Mouse (Mus musculus): Measurements from ENCODE around the gene Slc35a5. TPM values are rescaled to one million over a fixed set of nuclear protein-coding genes. Genes with fewer than 3 reads are reported as not detected.

The Slc35a5 gene
- polyA plus RNA-seq (2012; rRNA removed) = 11.2 and 14.8 TPM in 2 replicates
- 16.0 and 18.8 TPM in 2 replicates for polyA plus RNA-seq (2014; fragmentation: Nextera tagmentation; extraction: Ambion mirVana)

- peaks cover 7% of the 10 kb centered on the region for H3K4me1 ChIP-seq (ENCODE audit: control insufficient read depth, insufficient read depth, low read length)
- WGBS = 1% methylated on average over 42 of the region's 64 CpGs
- H3K27ac ChIP-seq (replicated peaks; ENCODE audit: low read depth, low read length) = peak within 1 kb of the TSS; percentile 89
- DNase-seq (ENCODE audit: low spot score) = peak; percentile 98
- ATAC-seq (ENCODE audit: low FRiP score, low read depth) = peak; percentile 98
- H3K36me3 ChIP-seq (ENCODE audit: control insufficient read depth, insufficient read depth, low read length) = 0 out of 2 replicates have a peak, but pooled peaks cover 6% of the 10 kb centered on the region
- H3K9ac ChIP-seq (ENCODE audit: low read depth, low read length, severe bottlenecking) = peak within 1 kb of the TSS; percentile 90
- peak within 1 kb of the TSS; percentile 92 for H3K4me3 ChIP-seq (replicated peaks; ENCODE audit: low read length)
- peak within 1 kb of the TSS; percentile 76 for H3K4me2 ChIP-seq (replicated peaks; ENCODE audit: low read depth, low read length, severe bottlenecking)
- TF ChIP-seq POLR2A (IDR thresholded peaks at IDR 0.05; ENCODE audit: borderline replicate concordance, extremely low read depth, insufficient read depth, insufficient read length) = 0 out of 2 replicates have a peak, but pooled peaks have one; percentile 37
- H3K9me3 ChIP-seq (ENCODE audit: control insufficient read depth, low read length) = no peaks in the 10 kb centered on the region
- H3K27me3 ChIP-seq (ENCODE audit: control insufficient read depth, insufficient read depth, low read length) = no peaks in the 10 kb centered on the region
These were observed at the start of gene Slc35a5, which contains the start of gene Atg3 for GRCm38 (mm10) chr16:45158522-45159388. Gene Slc35a5, minus strand, starts transcription at chr16:45158706. Gene Atg3, plus strand, starts transcription at chr16:45158785.

- Histone ChIP-seq H3K4me3 (replicated peaks; ENCODE audit: low read length) (no peak overlapping the region), H3K27ac (replicated peaks; ENCODE audit: low read depth, low read length) (no peak overlapping the region), H3K36me3 (ENCODE audit: control insufficient read depth, insufficient read depth, low read length) (no peaks in the 10 kb centered on the region), H3K9ac (ENCODE audit: low read depth, low read length, severe bottlenecking) (no peak overlapping the region), H3K27me3 (ENCODE audit: control insufficient read depth, insufficient read depth, low read length) (no peaks in the 10 kb centered on the region), H3K4me2 (replicated peaks; ENCODE audit: low read depth, low read length, severe bottlenecking) (no peak overlapping the region), H3K9me3 (ENCODE audit: control insufficient read depth, low read length) (no peaks in the 10 kb centered on the region), H3K4me1 (ENCODE audit: control insufficient read depth, insufficient read depth, low read length) (no peaks in the 10 kb centered on the region)
- 86% methylated on average over 12 of the region's 12 CpGs for WGBS
- DNase-seq (ENCODE audit: low spot score) (no peak), ATAC-seq (ENCODE audit: low FRiP score, low read depth) (no peak)
- no peak for TF ChIP-seq POLR2A (IDR thresholded peaks at IDR 0.05; ENCODE audit: borderline replicate concordance, extremely low read depth, insufficient read depth, insufficient read length)
These were observed 46.6 kb upstream of the Slc35a5 start for GRCm38 (mm10) chr16:45204859-45205670.

GRCm38 (mm10) chr16:45204438-45204837 is 45.9 kb upstream of the Slc35a5 start:
- H3K4me1 ChIP-seq (ENCODE audit: control insufficient read depth, insufficient read depth, low read length) = no peaks in the 10 kb centered on the region
- H3K4me2 ChIP-seq (replicated peaks; ENCODE audit: low read depth, low read length, severe bottlenecking) = no peak overlapping the region
- no peaks in the 10 kb centered on the region for H3K27me3 ChIP-seq (ENCODE audit: control insufficient read depth, insufficient read depth, low read length)
- 78% methylated on average over 4 of the region's 4 CpGs for WGBS
- ATAC-seq (ENCODE audit: low FRiP score, low read depth) = no peak
- no peak for DNase-seq (ENCODE audit: low spot score)
- no peak for TF ChIP-seq POLR2A (IDR thresholded peaks at IDR 0.05; ENCODE audit: borderline replicate concordance, extremely low read depth, insufficient read depth, insufficient read length)
- no peak overlapping the region for H3K4me3 ChIP-seq (replicated peaks; ENCODE audit: low read length)
- no peaks in the 10 kb centered on the region for H3K9me3 ChIP-seq (ENCODE audit: control insufficient read depth, low read length)
- no peaks in the 10 kb centered on the region for H3K36me3 ChIP-seq (ENCODE audit: control insufficient read depth, insufficient read depth, low read length)
- no peak overlapping the region for H3K9ac ChIP-seq (ENCODE audit: low read depth, low read length, severe bottlenecking)
- H3K27ac ChIP-seq (replicated peaks; ENCODE audit: low read depth, low read length) = no peak overlapping the region

- Histone ChIP-seq H3K27ac (replicated peaks; ENCODE audit: low read depth, low read length) (no peak overlapping the region), H3K36me3 (ENCODE audit: control insufficient read depth, insufficient read depth, low read length) (no peaks in the 10 kb centered on the region), H3K4me1 (ENCODE audit: control insufficient read depth, insufficient read depth, low read length) (no peaks in the 10 kb centered on the region), H3K9ac (ENCODE audit: low read depth, low read length, severe bottlenecking) (no peak overlapping the region), H3K4me2 (replicated peaks; ENCODE audit: low read depth, low read length, severe bottlenecking) (no peak overlapping the region), H3K9me3 (ENCODE audit: control insufficient read depth, low read length) (no peaks in the 10 kb centered on the region), H3K4me3 (replicated peaks; ENCODE audit: low read length) (no peak overlapping the region), H3K27me3 (ENCODE audit: control insufficient read depth, insufficient read depth, low read length) (no peaks in the 10 kb centered on the region)
- no peak for TF ChIP-seq POLR2A (IDR thresholded peaks at IDR 0.05; ENCODE audit: borderline replicate concordance, extremely low read depth, insufficient read depth, insufficient read length)
- ATAC-seq (ENCODE audit: low FRiP score, low read depth) (no peak), DNase-seq (ENCODE audit: low spot score) (no peak)
- 98% methylated on average over 2 of the region's 2 CpGs for WGBS
These were observed 42.9 kb upstream of the Slc35a5 start for GRCm38 (mm10) chr16:45201395-45201794.

GRCm38 (mm10) chr16:45196816-45197215 is 38.3 kb upstream of the Slc35a5 start:
- DNase-seq (ENCODE audit: low spot score) = peak; percentile 78
- no peak overlapping the region for H3K27ac ChIP-seq (replicated peaks; ENCODE audit: low read depth, low read length)
- WGBS = 36% methylated on average over 6 of the region's 6 CpGs
- H3K27me3 ChIP-seq (ENCODE audit: control insufficient read depth, insufficient read depth, low read length) = no peaks in the 10 kb centered on the region
- H3K4me1 ChIP-seq (ENCODE audit: control insufficient read depth, insufficient read depth, low read length) = no peaks in the 10 kb centered on the region
- no peaks in the 10 kb centered on the region for H3K9me3 ChIP-seq (ENCODE audit: control insufficient read depth, low read length)
- H3K4me3 ChIP-seq (replicated peaks; ENCODE audit: low read length) = no peak overlapping the region
- peaks cover 2% of the 10 kb centered on the region; the same call in 1 of the 2 replicates for H3K36me3 ChIP-seq (ENCODE audit: control insufficient read depth, insufficient read depth, low read length)
- no peak for TF ChIP-seq POLR2A (IDR thresholded peaks at IDR 0.05; ENCODE audit: borderline replicate concordance, extremely low read depth, insufficient read depth, insufficient read length)
- H3K4me2 ChIP-seq (replicated peaks; ENCODE audit: low read depth, low read length, severe bottlenecking) = no peak overlapping the region
- ATAC-seq (ENCODE audit: low FRiP score, low read depth) = 0 out of 2 replicates have a peak, but pooled peaks have one; percentile 61
- no peak overlapping the region for H3K9ac ChIP-seq (ENCODE audit: low read depth, low read length, severe bottlenecking)
